Mouse (Mus musculus) spleen, adult 18-20 months (tissue): ENCODE results near the gene Capn5.

ENCODE experiments used
- DNase-seq, 2 experiments: peaks; one replicate each; pipeline ENCODE4 v3.0.0; 2022; ENCODE audit warnings: mixed read lengths in 2 of 2

The Capn5 gene

DNA sequence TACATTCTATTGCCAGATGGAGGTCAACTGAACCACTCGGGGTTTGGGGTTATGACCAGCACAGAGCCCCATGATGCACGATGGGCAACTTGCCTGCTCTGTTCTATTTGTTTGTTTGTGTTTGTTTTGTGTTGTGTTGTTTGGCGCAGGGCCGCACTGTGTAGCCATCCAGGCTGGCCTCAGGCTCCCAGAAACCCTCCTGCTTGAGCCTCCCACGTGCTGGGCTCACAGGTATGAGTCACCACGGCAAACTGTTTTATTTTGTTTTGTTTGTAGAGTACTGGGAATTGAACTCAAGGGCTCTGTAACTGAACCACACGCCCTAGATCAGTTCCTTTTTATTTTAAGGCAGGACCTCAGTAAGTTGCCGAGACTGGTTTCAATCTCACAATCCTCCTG is 31.6 kb downstream of the Capn5 start:
- no peak for DNase-seq

DNA sequence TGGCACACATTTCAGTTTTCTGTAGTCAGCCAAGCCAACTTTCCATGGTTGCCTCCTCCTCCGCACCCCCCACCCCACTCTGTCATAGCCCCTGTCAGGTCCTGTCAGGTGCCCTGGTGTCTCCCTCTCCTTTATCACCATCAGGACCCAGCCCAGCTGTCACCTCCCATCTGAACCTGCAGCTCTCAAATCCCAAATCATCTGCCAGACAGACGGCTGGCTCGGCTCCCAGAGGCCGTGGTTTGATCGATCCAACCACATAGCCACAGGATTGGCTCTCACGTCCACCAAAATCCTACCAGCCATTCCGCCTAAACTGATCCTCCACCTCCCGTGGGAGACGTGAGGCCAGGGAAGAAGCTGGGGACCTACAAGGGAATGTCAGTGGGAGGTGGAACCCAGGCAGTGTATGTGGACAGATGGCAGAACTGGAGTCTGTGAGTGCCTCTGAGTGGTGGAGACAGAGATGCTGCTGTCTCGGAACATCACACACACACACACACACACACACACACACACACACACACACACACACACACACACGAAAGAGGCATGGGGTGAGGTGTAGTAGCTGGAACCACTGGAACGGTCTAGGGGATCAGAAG is 32.1 kb downstream of the Capn5 start:
- DNase-seq: no peak

DNA sequence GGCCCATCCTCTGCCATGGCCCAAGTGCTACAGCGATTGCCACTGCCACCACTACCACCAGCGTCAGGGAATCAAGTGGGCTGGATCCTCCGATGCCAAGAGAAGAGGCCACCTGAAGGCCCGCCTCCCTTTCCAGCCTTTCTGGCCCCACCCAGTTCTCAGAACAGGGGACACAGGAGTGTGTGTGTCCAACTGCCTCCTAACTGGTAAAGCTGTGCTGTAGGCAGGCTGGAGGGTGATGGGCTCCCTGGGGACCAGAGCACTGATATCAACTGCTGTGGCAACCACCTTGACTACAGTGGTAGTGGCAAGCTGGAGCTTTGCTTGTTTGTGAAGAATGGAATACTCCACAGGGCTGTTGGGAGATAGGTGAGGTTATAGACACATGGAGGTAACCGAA is 32.7 kb downstream of the Capn5 start, which contains the start of gene Omp:
Omp (minus strand) TSS at position 101 of the 400 bp plus-strand sequence.
- no peak for DNase-seq

DNA sequence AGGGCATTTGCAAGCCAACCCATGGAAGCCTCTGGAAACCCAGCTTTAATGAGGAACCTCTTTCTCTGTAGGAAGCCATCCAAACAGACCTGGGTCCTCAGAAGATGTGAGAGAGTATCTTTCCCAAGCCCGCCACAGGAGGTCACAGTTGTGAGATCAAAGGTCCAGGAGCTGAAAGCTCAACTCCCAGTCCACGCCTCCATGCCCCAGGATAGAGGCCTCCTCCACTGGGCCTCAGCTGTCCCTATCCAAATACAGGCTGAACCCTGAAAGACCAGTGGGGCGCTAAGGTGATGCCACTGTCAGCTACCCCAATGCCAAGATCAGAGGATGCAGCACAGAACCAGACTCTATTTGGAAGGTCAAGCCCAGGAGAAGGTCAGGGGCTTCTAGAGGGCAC is 35.4 kb downstream of the Capn5 start:
- no peak for DNase-seq

DNA sequence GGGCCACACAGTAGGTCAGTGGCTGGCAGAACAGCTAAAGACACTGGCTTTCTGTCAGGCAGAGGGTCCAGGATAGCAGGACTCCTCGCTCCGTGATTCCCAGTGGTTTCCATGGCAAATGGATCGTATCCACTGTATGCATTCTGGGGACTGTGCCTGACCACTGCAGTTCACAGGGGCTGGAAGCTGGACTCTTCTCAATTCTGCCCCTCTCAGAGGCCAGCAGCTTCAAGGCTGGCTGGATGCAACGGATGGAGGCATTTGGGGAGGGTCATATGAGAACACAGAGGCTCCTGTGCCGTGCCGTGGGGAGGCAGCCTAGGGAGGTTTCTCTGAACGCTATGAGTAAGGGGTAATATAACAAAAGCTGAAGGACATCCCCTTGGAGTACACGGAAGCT is 35.8 kb downstream of the Capn5 start:
- DNase-seq: no peak

DNA sequence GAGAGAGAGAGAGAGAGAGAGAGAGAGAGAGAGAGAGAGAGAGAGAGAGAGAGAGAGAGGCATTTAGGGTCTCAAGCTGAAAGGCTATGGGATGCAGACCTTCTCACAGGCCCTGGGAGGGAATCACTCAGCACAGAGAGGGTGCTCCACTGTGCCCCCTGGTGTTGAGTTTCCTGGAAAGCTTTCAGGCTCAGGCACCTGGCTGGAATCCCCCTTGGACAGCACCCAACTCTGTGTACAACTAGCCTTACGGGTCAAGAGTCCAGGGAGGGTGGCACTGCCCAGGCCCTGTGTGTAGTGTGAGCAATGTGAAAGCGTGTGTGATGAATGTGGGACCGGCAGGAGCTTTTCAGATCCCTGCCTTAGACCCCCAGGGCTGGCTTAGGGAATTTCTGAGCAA is 36.9 kb downstream of the Capn5 start:
- no peak for DNase-seq

DNA sequence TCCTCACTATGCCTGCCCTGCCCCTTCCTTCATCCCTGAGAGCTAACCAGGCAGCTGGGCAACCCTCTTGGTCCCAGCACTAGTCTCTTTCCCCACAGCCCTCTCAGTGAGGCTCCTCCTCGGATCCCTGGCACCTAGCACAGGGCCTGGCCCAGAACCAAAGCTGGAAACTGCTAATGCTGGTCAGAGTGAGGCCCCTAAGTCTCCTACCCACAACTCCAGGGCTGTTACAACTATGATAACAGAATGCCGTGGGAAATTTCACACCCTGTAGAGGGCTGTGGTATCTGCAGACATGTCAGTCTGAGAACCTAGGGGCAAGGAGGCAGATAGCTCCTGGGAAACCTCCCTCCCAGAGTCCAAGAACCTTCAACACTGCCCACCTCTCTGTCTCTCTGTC is 37.5 kb downstream of the Capn5 start:
- no peak for DNase-seq

DNA sequence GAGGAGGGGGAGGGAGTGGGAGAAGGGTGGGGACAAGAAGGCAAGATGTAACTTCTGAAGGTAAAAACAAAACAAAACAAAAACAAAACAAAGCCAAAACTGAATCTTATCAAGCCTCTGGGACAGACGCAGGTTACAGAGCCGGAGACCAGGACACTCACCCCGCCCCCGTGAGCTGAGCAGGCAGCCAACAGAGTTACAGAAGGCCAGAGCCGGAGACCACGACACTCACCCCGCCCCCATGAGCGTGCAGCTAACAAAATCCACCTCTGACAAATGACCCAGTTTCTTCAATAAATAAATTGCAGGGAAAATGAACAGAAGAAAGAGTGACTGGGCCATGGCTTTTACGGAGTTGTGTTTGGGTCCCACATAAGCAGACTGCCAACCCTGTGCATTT is 38.9 kb downstream of the Capn5 start:
- no peak for DNase-seq

DNA sequence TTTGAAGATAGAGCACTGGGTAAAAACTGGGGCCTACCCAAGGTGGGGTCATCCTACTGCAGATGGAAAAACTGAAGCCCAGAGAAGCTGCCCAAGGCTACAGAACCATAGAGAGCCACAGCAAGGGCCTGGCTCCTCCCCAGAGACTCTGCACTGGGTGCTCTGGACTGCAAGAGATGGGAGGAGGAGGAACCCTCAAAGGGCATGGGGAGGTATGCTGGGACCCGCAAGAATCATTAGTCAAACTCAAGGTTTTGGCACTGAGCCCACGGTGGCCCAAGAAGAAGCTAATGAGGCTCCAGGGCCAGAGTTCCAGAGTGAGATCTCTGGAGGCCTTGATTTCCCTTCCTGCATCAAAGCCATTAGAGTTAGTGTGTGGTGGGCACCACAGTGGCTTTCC is 40.1 kb downstream of the Capn5 start:
- DNase-seq: no peak

DNA sequence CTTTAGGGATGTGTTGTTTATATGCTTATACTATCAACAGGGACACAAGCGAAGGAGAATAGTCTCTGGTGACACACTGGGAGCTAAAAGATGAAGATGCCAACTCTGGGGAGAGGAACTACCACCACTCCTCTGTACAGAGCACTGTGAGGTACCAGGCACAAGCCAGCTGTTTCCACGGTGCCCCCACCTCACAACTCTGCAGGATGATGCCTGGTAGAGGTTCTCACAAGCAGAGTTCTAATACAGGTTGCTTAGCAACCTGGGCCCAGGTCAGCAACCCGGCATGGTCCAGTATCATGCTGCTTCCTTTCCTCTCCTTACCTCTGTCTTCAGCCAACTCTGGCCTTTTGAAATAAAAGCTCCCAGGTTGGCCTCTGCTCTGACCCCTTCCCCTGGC is 40.5 kb downstream of the Capn5 start:
- no peak for DNase-seq

DNA sequence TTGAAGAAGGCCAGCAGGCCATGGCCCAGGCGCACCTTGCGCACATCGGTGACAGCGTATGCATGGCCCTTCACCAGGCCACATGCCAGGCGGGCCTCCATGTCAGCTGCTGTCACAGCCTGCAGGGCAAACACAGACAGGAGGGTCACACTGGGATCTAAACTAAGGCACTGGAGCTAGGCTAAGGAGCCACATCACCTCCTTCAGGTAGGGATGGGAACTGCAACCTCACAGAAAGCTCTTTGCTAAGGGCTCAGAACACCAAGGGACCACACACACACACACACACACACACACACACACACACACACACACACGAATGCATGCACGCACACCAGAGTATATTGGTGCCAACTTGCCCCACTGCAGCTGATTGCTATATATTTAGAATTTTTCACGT is 46.3 kb downstream of the Capn5 start:
- DNase-seq: no peak

DNA sequence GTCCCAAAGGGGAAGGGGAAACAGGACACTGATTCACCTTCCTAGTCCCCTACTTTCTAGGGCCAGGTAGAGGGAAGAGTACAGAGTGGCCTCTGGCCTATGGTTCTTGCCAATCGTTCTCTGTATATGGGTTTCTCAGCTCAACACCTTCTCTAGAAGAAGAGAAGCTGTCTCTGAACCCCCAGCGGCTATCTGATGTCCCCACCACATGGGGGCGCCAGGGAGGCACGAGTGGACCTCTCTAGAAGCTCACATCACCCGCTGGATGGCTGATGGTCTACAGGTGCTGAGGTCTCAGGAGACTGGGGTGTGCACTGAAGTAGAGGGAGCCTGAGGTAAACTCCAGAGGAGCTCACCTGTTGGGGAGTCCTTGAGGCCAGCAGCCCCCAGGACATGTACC is 52.6 kb downstream of the Capn5 start:
- peak in 1 of 2 experiments; percentile 52 for DNase-seq

DNA sequence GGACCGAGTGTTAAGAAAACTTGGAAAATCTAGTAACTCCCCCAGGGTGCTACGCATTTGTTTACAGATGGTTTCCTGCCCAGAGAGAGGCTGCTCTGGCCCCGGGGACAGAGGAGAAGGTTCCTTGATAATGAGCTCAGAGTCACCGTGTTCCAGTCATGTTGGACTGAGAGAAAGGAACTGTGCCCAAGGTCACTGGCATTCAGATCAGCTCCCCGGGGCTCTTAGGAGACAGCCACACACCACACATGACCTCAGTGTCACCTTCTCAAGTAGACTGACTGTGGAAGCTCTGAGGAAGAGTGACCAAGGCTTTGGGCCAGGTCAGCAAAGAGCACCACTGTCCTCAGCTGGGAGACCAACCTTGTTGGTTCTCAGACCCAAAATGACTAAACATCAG is 53.4 kb downstream of the Capn5 start:
- DNase-seq: no peak

DNA sequence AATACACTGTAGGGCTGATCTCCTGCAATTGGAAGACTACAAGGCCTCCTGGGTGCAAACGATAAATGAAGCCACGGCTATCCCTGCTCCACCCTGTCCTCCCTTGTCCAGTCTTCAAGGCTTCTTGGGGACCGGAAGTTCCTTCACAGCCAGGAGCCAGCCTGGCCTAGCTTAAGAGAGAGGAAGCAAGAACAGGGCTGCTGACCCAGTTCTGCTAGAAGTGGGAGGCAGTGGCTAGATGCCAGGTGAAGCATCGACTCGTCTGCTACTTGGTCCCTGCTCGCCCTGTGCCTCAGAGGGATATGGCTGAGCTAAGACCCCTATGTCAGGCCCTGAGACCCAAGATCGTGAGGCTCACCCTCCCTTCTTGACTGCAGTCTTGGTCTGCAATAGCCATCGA is 56.4 kb downstream of the Capn5 start:
- no peak for DNase-seq

DNA sequence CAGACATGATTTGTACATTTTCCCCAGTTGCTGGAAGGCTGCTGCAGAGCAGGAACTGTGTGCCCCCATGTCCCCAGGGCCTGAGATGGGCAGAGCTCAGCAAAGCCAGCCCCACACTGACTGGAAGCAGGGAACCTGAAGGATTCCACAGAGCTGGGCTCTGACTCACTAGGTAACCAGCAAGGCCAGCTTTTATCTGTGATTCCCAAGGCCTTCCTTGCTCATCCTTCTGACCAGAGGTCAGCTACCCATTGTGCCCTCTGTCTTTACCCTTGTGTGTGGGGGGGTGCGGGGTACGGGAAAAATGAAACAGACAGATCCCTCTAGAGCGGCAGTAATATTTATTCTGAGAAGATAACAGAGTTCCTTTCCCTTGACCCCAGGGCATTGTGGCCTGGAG is 56.8 kb downstream of the Capn5 start:
- DNase-seq: no peak

DNA sequence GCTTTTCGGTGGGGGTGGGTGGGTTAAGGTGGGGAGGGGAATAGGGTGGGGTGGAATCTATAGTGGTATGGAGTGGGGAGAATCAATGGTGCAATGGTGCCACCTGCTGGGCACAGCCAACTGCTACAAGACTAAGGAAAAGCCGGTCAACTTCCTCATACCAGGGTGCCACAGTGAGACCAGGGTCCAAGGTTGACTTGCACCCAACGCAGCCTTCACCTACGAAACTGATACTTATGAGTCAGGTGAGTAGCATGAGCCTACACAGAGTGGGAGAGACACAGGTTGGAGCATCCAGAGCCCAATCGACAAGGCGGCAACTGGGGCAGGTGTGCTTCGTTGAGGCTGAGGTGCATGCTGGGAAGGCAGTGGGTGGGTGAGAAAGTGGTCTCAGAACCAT is 57.7 kb downstream of the Capn5 start:
- DNase-seq: peak; percentile 41 to 77

DNA sequence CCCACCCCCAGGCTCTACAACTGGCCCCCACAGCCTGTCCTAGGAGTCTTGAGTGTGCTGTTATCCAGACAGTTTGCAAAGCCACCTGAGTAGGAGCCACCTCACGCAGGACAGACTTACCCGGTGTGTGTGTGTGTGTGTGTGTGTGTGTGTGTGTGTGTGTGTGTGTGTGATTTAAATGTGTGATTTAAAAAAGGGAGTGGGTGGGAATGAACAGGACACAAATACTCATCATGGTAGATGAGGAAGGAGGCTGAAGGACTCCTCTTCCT is 58.2 kb downstream of the Capn5 start:
- no peak for DNase-seq

DNA sequence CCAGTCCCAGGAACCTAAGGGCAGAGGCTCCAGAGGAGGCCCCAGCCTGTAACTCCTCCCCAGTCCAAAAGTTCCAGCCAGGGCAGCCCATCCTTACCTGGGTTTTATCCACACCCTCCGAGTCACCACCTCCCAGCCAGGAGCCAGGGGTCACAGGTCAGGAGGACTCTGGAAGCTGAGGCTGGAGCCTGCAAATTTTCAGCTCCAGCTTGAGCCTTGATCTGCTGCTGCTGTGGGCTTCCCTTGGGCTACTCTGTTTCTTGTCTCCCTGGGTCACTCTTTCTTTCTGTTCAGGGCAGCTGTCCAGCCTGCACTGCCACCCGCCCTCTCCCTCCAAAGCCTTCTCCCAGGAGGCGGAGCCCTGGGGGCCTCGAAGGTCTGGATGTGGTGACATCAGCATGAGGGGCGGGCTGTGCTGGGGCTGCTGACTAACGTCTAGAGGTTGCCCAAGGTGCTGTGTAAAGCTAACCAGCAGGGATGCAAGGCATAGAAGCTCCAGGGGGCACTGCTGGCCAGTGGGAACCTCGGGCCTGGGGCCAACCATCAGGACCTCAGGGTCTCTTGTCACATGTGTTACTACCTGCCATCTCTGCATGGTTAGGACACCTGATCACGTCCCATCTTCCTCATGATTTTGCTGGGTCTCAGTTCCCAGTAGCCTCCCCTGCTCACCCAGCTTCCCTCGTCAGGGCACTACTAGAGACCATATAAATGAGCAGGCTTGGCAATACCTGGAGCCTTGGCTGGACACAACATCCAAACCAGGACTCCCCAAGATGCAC is 58.7 kb downstream of the Capn5 start, which contains the start of gene Myo7a:
Myo7a (minus strand) TSS at position 346 of the 782 bp plus-strand sequence.
- DNase-seq: no peak

DNA sequence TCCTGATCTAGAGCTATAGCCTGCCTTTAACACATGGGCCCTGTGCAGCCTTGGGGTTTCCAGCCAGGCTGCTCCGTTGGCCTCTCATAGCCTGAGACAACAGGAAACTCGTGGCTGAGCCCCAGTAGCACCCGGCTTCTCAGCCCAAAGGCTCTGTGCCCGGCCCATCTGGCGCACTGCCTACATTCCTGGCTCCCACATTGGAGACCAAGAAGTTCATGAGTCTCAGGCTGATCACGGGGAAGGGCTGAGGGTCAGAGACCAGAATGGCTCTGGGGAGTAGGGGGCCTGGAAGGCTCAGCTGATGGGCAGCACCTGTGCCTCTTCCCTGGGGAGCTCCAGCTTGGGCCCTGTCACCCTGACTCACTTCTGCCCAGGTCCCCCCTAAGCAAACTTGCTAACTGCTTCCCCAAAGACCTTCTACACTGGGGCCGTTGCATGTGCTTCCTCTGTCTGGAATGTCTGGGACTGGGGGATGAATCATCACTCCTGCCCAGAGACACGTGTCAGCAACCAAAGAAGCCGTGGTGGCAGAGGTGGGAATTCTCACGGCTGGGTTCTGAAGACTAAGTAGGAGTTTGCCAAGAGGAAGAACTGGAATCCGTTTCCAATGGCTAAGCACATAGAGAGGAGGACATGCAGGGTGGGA is 60.9 kb downstream of the Capn5 start:
- no peak for DNase-seq

DNA sequence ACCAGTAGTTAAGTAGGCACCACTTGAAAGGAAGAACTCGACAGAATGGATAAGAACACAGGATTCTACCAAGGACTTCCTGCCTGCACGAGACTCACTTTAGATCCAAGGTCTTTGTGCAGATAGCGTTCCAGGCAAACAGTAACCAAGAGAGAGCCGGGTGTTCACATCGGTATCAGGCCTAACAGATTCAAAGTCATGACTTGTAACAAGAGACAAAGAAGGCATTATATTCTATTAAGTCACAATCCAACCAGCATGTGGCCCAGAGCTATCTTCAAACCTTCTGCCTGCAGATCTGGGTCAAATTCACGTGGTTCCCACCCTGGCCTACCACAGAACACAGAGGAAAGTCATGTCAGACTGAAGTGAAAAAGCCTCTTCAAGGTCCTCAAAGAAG is 63.4 kb downstream of the Capn5 start:
- no peak for DNase-seq

DNA sequence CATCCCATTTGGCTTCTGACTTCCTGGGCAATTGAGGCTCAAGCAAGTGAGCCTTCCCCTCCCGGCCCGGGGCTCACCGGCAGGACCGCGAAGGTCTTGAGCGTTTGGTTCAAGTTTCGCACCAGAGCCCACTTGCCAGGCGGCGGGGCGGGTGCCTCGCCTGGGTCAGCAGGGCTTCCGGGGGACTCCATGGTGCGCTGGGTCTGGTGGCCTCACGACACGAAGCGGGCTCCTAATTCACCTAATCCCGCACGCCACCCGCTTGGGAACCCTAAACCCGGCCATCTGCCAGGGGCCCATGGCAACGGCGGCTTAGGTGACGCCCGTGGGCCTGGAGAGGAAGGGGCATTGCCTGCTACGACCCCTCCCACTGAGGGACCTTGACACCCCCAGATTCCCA is 66.8 kb downstream of the Capn5 start:
- DNase-seq: no peak

DNA sequence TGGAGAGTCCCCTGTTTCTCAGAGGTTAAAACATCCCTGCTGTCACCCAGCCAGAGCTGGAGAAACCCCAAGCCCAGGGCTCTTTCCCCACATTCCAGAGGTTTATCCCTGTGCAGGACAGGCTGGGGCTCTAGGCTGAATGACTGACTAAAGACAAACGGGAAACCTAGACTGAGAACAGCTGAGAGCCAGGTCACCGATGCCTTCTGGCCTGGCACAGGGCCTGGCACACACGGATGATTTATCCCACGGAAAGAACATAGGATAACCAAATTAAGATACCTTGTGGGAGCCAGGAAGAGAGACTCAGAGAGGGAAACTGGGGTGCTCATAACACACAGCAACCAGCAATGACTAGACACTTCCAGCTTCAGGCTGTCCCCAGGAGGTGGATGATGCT is 68.3 kb downstream of the Capn5 start:
- DNase-seq: no peak

DNA sequence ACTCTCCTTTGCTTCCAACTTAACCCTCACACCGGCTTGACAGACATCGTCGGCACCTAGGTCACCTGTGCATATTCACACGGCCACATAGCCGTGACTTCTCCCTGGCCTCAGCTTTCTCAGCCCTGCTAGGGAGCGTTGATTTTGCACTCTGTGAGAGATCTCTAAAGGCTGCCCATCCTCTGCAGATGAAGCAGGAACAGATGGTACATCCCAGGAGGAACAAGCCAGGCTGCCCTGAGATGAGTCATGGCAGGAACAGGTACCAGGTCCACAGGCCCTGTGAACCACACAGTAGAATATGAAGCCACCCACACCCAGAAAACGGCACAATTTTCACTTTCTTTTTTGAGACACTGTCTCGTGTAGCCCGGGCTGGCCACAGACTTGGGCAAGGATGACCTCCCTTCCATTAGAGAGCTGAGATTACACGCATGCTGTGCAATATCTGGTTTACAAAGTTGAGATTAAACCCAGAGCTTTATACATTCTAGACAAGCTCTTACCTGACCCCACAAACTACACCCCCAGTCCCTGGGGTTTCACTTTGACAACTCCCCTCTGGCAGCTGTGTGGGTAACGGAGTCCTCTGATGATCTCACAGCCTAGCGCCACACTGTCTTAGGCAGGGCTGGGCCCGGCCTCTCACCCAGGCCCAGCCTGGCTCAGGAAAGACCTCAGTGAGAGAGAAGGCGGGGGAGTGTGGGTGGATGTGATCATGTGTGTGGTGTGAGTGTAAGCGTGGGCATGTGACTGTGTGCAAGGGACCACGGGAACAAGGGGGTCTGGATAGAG is 69.2 kb downstream of the Capn5 start:
- no peak for DNase-seq

DNA sequence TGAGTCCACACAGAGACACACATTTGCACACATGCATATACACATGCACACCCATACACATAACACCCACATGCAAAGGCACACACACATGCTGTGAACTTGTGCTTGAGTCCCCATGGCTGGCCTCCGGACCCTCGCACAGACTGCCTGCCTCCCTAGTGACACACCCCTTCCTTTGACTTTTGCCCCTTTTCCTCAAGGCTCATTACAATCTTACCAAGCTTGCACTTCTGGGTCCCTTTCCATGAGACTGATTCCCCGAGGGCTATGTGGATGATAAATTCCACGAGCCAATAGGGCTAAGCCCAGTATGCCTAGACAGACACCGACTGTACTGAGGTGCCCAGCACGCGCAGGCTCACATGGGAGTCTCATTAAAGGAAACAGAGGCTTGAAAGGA is 71.8 kb downstream of the Capn5 start:
- DNase-seq: no peak
